Mouse (Mus musculus) CD8-positive naive resting alpha-beta T cell, adult 57 days (primary cell): ENCODE measurements around the gene Palmd. TPM values are rescaled to one million over a fixed set of nuclear protein-coding genes. Genes with fewer than 3 reads are reported as not detected.

ENCODE experiments used
- total RNA-seq: library from RNA; stranded (reverse); gene quantifications from one replicate; pipeline ENCODE4 v1.2.4, GENCODE M21; 2023

The Palmd gene
- total RNA-seq, result not detected

GRCm38 (mm10) chr3:116968540-116968997 lies at the start of gene Palmd:
TSS of gene Palmd (minus strand) at chr3:116968987.

DNA sequence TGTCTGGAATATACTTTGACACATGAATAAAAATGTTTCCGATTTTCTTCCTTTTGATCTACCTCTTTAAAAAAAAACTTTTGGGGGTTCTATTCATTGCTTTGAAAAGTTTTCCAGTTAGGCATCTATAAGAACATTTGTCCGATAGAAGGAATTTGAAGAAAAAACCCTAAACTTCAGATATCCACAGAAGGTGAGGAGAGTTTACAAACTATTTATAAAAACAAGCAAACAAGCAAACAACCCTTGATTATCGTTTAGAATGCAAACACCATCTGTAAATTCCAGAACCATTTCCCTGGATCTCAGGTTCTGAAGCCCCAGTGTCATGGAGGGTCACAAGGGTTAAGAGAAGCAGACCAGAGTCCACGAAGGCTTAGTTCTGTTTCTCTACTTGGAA lies 820 bp downstream of the Palmd start, which contains the start of gene 4930455H04Rik:
Gene 4930455H04Rik, plus strand, starts transcription at position 301 of the 400 bp plus-strand sequence.

Other genes with a start within 250 kb of the Palmd start
- gene Agl, start 160.8 kb downstream of the Palmd start, total RNA-seq, result 12.3 TPM
- 21.0 TPM for gene Frrs1, start 109.5 kb downstream of the Palmd start, total RNA-seq
- not detected for gene 4930455H04Rik, start 720 bp downstream of the Palmd start, total RNA-seq